Mouse (Mus musculus) cortical plate, adult 2 months (tissue): ENCODE results near the gene Gatad2b. TPM values are rescaled to one million over a fixed set of nuclear protein-coding genes. Genes with fewer than 3 reads are reported as not detected.

ENCODE experiments used
- H3K27ac ChIP-seq: fragments of 200-500 bp; 2 replicates; pipeline ENCODE4 v1.5.1; 2012; ENCODE audit warnings: low read length, control low read depth, inconsistent platforms; ENCODE audit not compliant: insufficient read depth
- H3K4me1 ChIP-seq: fragments of 200-500 bp; 2 replicates; pipeline ENCODE4 v1.6.1; 2011; ENCODE audit warnings: low read length; ENCODE audit not compliant: control insufficient read depth, insufficient read depth
- H3K4me3 ChIP-seq: fragments of 200-500 bp; 2 replicates; pipeline ENCODE4 v1.5.1; 2011; ENCODE audit warnings: mild to moderate bottlenecking, low read length, control low read depth; ENCODE audit not compliant: insufficient read depth
- CTCF ChIP-seq: fragments of 200-500 bp; IDR thresholded peaks from 2 replicates; pipeline ENCODE4 v1.5.1; 2011; ENCODE audit warnings: mild to moderate bottlenecking, control low read depth, low read length; ENCODE audit not compliant: insufficient read depth; ENCODE audit errors: extremely low read depth
- POLR2A ChIP-seq: fragments of 200-500 bp; IDR thresholded peaks from 2 replicates; pipeline ENCODE4 v1.6.1; 2011; ENCODE audit warnings: mild to moderate bottlenecking, low read length, control low read depth; ENCODE audit not compliant: insufficient read depth; ENCODE audit errors: extremely low read depth
- polyA plus RNA-seq: library from polyadenylated mRNA; depleted of rRNA; stranded (reverse); fragments of >200 nt; gene quantifications from 2 replicates; pipeline ENCODE4 v1.2.3, GENCODE M21; 2012; rRNA removed

Gatad2b gene
- polyA plus RNA-seq, 1 experiment = 35.4 TPM

DNA sequence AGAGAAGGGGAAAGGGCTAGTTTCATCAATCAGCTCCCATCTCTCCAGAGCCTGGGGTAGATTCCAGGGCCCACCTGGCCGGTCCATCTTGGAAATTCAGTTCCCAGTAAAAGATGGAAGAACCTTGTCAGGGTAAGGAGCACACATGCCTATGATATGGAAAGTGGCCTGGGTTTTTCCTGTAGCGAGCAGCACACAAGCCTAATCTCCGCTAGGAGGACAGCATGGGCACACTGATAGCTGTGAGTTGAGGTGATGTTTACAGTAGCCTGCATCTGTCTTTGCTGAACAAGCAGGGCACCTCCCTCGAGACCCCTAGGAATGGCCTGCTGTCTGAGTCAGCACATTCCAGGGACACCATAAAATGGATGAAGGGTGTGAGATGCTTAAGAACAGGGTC lies 111.6 kb downstream of the Gatad2b start:
- no peak overlapping the region for H3K4me3 ChIP-seq
- TF ChIP-seq CTCF = no peak
- no peak for TF ChIP-seq POLR2A
- no peaks in the 10 kb centered on the region for H3K4me1 ChIP-seq
- no peak overlapping the region for H3K27ac ChIP-seq

DNA sequence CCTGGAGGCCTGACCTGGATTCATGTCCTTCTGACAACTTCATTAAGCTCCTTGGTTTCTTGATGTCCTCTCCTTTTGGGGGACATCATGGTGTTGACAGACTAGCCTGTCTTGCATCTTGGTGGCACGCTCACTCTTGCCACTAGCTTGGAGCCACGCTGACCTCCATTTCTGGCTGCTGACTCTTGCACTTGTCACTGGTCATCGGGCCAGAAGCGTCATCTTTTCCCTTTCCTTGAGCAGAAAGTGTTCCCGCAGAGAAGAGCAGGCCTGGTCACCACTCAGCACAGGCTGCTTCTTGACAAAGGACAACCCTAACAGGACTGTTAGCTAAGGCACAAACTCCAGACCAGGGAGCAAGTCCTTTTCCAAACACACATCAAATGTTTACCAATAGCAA lies 113.4 kb downstream of the Gatad2b start:
- TF ChIP-seq CTCF (no peak), POLR2A (no peak)
- no peak overlapping the region for H3K4me3 ChIP-seq
- H3K4me1 ChIP-seq = no peaks in the 10 kb centered on the region
- H3K27ac ChIP-seq = no peak overlapping the region

DNA sequence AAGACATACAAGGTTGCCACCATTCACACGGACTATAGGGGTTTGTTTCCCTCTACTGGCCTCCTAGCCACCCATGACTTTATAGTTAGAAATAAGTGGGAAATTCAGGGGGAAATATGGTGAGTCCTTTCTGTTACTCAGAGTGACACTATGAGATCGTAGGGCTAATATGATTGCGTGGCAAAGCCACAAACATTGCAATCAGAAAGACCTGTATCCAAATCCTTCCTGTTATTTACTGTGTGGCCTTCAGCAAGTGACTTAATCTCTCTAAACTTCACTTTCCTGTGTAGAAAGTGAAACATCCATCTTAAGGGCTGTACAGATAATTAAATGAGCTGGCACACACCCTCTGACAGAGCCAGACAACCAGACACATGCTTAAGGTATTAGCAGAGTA lies 115.7 kb downstream of the Gatad2b start:
- Histone ChIP-seq H3K27ac (no peak overlapping the region), H3K4me1 (peaks cover under 1% of the 10 kb centered on the region; the same call in 1 of the 2 replicates), H3K4me3 (no peak overlapping the region)
- TF ChIP-seq POLR2A = no peak
- TF ChIP-seq CTCF = no peak

DNA sequence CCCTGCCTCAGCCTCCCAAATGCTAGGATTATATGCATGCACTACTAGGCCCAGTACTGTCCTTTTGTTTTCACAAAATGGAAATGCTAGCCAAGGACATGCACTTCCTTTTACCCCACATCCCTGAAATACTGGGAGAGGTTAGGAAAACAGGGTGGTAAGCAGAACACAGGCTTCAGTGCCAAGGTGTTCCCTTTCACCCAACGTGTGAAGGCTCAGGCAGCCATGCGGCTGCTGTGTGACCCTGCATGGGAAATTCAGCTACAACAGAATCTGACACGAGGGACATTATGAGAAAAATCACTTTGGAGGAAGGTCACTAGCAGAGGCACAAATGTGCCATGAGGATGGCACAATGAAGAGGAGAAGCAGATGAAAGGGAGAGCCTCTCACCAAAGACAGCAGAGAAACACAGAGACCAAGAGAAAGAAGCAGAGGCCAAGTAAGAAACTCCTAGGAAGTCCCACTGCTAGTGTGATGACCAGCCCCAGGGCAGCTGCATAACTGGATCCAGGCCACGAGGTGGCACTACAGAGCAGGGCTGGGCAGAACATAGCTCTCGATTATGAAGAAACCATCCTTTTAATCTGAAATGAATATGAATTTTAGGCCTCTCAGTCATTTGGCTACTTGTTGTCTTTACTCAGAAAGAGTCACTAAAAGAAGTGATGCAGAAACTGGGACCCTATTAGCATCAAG lies 119.5 kb downstream of the Gatad2b start:
- Histone ChIP-seq H3K4me1 (peaks cover 4% of the 10 kb centered on the region), H3K4me3 (no peak overlapping the region), H3K27ac (no peak overlapping the region)
- no peak for TF ChIP-seq POLR2A
- TF ChIP-seq CTCF = peak; percentile 90

DNA sequence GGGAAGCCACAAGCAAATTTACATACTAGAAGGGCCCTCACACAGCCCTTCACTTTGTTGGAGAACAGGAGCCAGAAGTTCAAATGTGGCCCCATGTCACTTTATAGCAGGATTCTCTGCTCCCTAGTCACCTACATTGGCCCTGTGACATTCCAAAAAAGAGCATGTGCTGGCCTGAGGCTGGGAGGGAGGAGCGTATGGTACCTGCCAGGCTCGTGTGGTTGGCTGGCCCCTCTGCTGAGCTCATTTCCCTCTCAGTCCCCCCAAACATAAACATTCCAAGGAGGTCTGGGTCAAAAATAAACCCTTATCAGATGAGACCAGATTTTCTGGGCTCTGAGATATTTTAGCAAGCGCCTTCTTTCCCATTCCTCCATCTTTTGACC lies 120.0 kb downstream of the Gatad2b start:
- H3K4me3 ChIP-seq = no peak overlapping the region
- peaks cover 4% of the 10 kb centered on the region for H3K4me1 ChIP-seq
- H3K27ac ChIP-seq = no peak overlapping the region
- TF ChIP-seq CTCF (no peak), POLR2A (no peak)

Other genes starting within 250 kb of the Gatad2b start
- 95.7 and 99.0 TPM in 2 replicates for gene 4933434E20Rik, start 241.5 kb upstream of the Gatad2b start, polyA plus RNA-seq
- gene Ubap2l, start 240.6 kb upstream of the Gatad2b start, polyA plus RNA-seq = 102 and 105 TPM in 2 replicates
- gene Tpm3, start 220.5 kb upstream of the Gatad2b start, polyA plus RNA-seq = 177 and 188 TPM in 2 replicates
- gene Nup210l, start 189.0 kb upstream of the Gatad2b start, polyA plus RNA-seq = 0.38 TPM in 2 replicates
- gene Rps27, start 79.5 kb upstream of the Gatad2b start, polyA plus RNA-seq = 1,605 and 1,617 TPM in 2 replicates
- gene Rab13, start 79.5 kb upstream of the Gatad2b start, polyA plus RNA-seq = 9.5 and 9.8 TPM in 2 replicates
- 59.2 and 61.0 TPM in 2 replicates for gene Jtb, start 61.6 kb upstream of the Gatad2b start, polyA plus RNA-seq
- gene Creb3l4, start 49.7 kb upstream of the Gatad2b start, polyA plus RNA-seq = 0.27 and 0.49 TPM in 2 replicates
- gene Slc39a1, start 45.0 kb upstream of the Gatad2b start, polyA plus RNA-seq = 32.4 and 34.5 TPM in 2 replicates
- gene Crtc2, start 39.0 kb upstream of the Gatad2b start, polyA plus RNA-seq = 45.7 and 48.8 TPM in 2 replicates
- gene Dennd4b, start 28.0 kb upstream of the Gatad2b start, polyA plus RNA-seq = 40.4 and 47.3 TPM in 2 replicates
- gene Slc27a3, start 96.8 kb downstream of the Gatad2b start, polyA plus RNA-seq = 6.8 and 9.4 TPM in 2 replicates
- gene Ints3, start 140.4 kb downstream of the Gatad2b start, polyA plus RNA-seq = 44.8 and 46.1 TPM in 2 replicates
- 3.3 and 4.7 TPM in 2 replicates for gene Npr1, start 172.7 kb downstream of the Gatad2b start, polyA plus RNA-seq
- gene Ilf2, start 182.9 kb downstream of the Gatad2b start, polyA plus RNA-seq = 78.7 and 79.5 TPM in 2 replicates
- gene Snapin, start 197.9 kb downstream of the Gatad2b start, polyA plus RNA-seq = 65.0 and 73.2 TPM in 2 replicates
- gene Chtop, start 216.3 kb downstream of the Gatad2b start, polyA plus RNA-seq = 126 and 131 TPM in 2 replicates
- 265 and 281 TPM in 2 replicates for gene S100a1, start 221.2 kb downstream of the Gatad2b start, polyA plus RNA-seq
- 74.0 and 74.6 TPM in 2 replicates for gene S100a13, start 221.3 kb downstream of the Gatad2b start, polyA plus RNA-seq
- not detected in 2 replicates for gene S100a14, start 233.7 kb downstream of the Gatad2b start, polyA plus RNA-seq
- gene S100a16, start 244.1 kb downstream of the Gatad2b start, polyA plus RNA-seq = 116 and 134 TPM in 2 replicates